In genomic region chr9:9027904-9028303, GRCm38 (mm10) we compare ENCODE assay signal across 26 mouse cellular contexts. TPM values are rescaled to one million over a fixed set of nuclear protein-coding genes. Genes with fewer than 3 reads are reported as not detected.
A peak's percentile ranks its signal among the peaks of the same experiment; 100 is the strongest.
DNase-seq lines count a peak whose midpoint lies in the region; ATAC-seq and TF ChIP-seq lines count a peak whose summit lies in the region.
"Had no signal": no experiment of that assay in that cellular context is flagged by ENCODE, and none has a peak within 500 bp of the region (broad histone marks: within the 10 kb centered on the region; RNA-seq: fewer than 3 reads in every experiment).

No protein-coding gene starts in this region.

- no peaks in the 10 kb centered on the region for H3K9me3 ChIP-seq in intestine, embryonic 14.5 days (ENCODE audit: control insufficient read depth, low read length)
- no peaks in the 10 kb centered on the region for H3K9me3 ChIP-seq in intestine, embryonic 15.5 days
- H3K9me3 ChIP-seq in stomach, embryonic 14.5 days (ENCODE audit: control insufficient read depth, low read depth, low read length) = no peaks in the 10 kb centered on the region
- no peaks in the 10 kb centered on the region for H3K9me3 ChIP-seq in stomach, postnatal 0 days (ENCODE audit: control insufficient read depth, low read length)
- H3K9me3 ChIP-seq in stomach, embryonic 16.5 days (replicated peaks; ENCODE audit: control insufficient read depth, low read length) = no peaks in the 10 kb centered on the region
- H3K9me3 ChIP-seq: forebrain, embryonic 12.5 days; hindbrain, embryonic 15.5 days had no signal

- no peak for TF ChIP-seq CTCF in stomach, postnatal 0 days (IDR thresholded peaks at IDR 0.05; ENCODE audit: low read depth)

- ATAC-seq in intestine, embryonic 14.5 days (replicated peaks; ENCODE audit: low FRiP score, low TSS enrichment, low read depth) = no peak
- ATAC-seq in intestine, embryonic 15.5 days = no peak
- ATAC-seq in stomach, embryonic 14.5 days (ENCODE audit: insufficient number of reproducible peaks, insufficient read depth, low FRiP score, low read depth) = peak; percentile 25; the same call in 1 of the 2 replicates
- no peak for ATAC-seq in stomach, postnatal 0 days (ENCODE audit: low FRiP score, low TSS enrichment)
- no peak for ATAC-seq in stomach, embryonic 16.5 days (ENCODE audit: insufficient read depth, low FRiP score)

- H3K27me3 ChIP-seq in intestine, embryonic 14.5 days (replicated peaks; ENCODE audit: control insufficient read depth, insufficient read depth, low read length) = no peaks in the 10 kb centered on the region
- H3K27me3 ChIP-seq in intestine, embryonic 15.5 days (replicated peaks) = no peaks in the 10 kb centered on the region
- H3K27me3 ChIP-seq in stomach, embryonic 14.5 days (ENCODE audit: control insufficient read depth, insufficient read depth, low read length) = no peaks in the 10 kb centered on the region
- no peaks in the 10 kb centered on the region for H3K27me3 ChIP-seq in stomach, postnatal 0 days (ENCODE audit: control insufficient read depth, insufficient read depth, low read length)
- no peaks in the 10 kb centered on the region for H3K27me3 ChIP-seq in stomach, embryonic 16.5 days (ENCODE audit: control insufficient read depth, insufficient read depth, low read length)
- H3K27me3 ChIP-seq: forebrain, embryonic 12.5 days; heart, embryonic 13.5 days; hindbrain, embryonic 15.5 days had no signal

- H3K4me3 ChIP-seq in intestine, embryonic 14.5 days (ENCODE audit: low read depth, low read length) = no peak overlapping the region
- no peak overlapping the region for H3K4me3 ChIP-seq in intestine, embryonic 15.5 days (replicated peaks)
- no peak overlapping the region for H3K4me3 ChIP-seq in stomach, embryonic 14.5 days (ENCODE audit: low read depth, low read length)
- no peak overlapping the region for H3K4me3 ChIP-seq in stomach, postnatal 0 days (ENCODE audit: low read depth, low read length)
- no peak overlapping the region for H3K4me3 ChIP-seq in stomach, embryonic 16.5 days (replicated peaks; ENCODE audit: low read length)
- H3K4me3 ChIP-seq: forebrain, embryonic 12.5 days; heart, adult 2 months; heart, embryonic 13.5 days; hindbrain, embryonic 15.5 days had no signal

- peak overlapping the region; percentile 51; the same call in 1 of the 2 replicates for H3K27ac ChIP-seq in intestine, embryonic 14.5 days (ENCODE audit: low read depth)
- no peak overlapping the region for H3K27ac ChIP-seq in intestine, embryonic 15.5 days
- peak overlapping the region; percentile 62; the same call in 1 of the 2 replicates for H3K27ac ChIP-seq in stomach, embryonic 14.5 days (ENCODE audit: low read length)
- no peak overlapping the region for H3K27ac ChIP-seq in stomach, postnatal 0 days (replicated peaks)
- 0 out of 2 replicates have a peak overlapping the region, but pooled peaks have one; percentile 5 for H3K27ac ChIP-seq in stomach, embryonic 16.5 days (ENCODE audit: low read length)
- H3K27ac ChIP-seq: forebrain, embryonic 12.5 days; heart, adult 2 months; heart, embryonic 13.5 days; hindbrain, embryonic 15.5 days; kidney, postnatal 0 days had no signal

- H3K36me3 ChIP-seq in intestine, embryonic 14.5 days (ENCODE audit: control insufficient read depth, insufficient read depth, low read length) = peaks cover 19% of the 10 kb centered on the region; the same call in 1 of the 2 replicates
- H3K36me3 ChIP-seq in intestine, embryonic 15.5 days = no peaks in the 10 kb centered on the region; the same call in 1 of the 2 replicates
- peaks cover 6% of the 10 kb centered on the region; the same call in 1 of the 2 replicates for H3K36me3 ChIP-seq in stomach, embryonic 14.5 days (ENCODE audit: control insufficient read depth, insufficient read depth, low read length)
- no peaks in the 10 kb centered on the region for H3K36me3 ChIP-seq in stomach, postnatal 0 days (ENCODE audit: control insufficient read depth, insufficient read depth, low read length)
- H3K36me3 ChIP-seq in stomach, embryonic 16.5 days (ENCODE audit: control insufficient read depth, insufficient read depth, low read length) = peaks cover 3% of the 10 kb centered on the region; the same call in 1 of the 2 replicates
- H3K36me3 ChIP-seq: forebrain, embryonic 12.5 days; hindbrain, embryonic 15.5 days had no signal

- no peak overlapping the region for H3K9ac ChIP-seq in intestine, embryonic 14.5 days (ENCODE audit: low read length)
- H3K9ac ChIP-seq in intestine, embryonic 15.5 days = no peak overlapping the region
- H3K9ac ChIP-seq in stomach, embryonic 14.5 days (replicated peaks; ENCODE audit: low read depth, low read length) = no peak overlapping the region
- H3K9ac ChIP-seq in stomach, postnatal 0 days (ENCODE audit: low read length) = no peak overlapping the region
- no peak overlapping the region for H3K9ac ChIP-seq in stomach, embryonic 16.5 days (ENCODE audit: low read length)
- H3K9ac ChIP-seq: forebrain, embryonic 12.5 days; heart, embryonic 13.5 days; hindbrain, embryonic 15.5 days had no signal

- no peaks in the 10 kb centered on the region; the same call in 1 of the 2 replicates for H3K4me1 ChIP-seq in intestine, embryonic 14.5 days (replicated peaks; ENCODE audit: control insufficient read depth, insufficient read depth, low read length)
- no peaks in the 10 kb centered on the region for H3K4me1 ChIP-seq in intestine, embryonic 15.5 days (replicated peaks)
- no peaks in the 10 kb centered on the region for H3K4me1 ChIP-seq in stomach, embryonic 14.5 days (ENCODE audit: control insufficient read depth, insufficient read depth, low read length)
- H3K4me1 ChIP-seq in stomach, postnatal 0 days (replicated peaks; ENCODE audit: control insufficient read depth, insufficient read depth) = no peaks in the 10 kb centered on the region
- H3K4me1 ChIP-seq in stomach, embryonic 16.5 days (ENCODE audit: control insufficient read depth, insufficient read depth, low read length) = no peaks in the 10 kb centered on the region
- H3K4me1 ChIP-seq: hindbrain, embryonic 15.5 days had no signal

- no peak for TF ChIP-seq EP300 in stomach, postnatal 0 days (optimal IDR thresholded peaks at IDR 0.05)

- DNase-seq in embryo, embryonic 10.5 days (ENCODE audit: low spot score) = peak; percentile 1
- no peak for DNase-seq in embryo, embryonic 11 days
- no peak for DNase-seq in intestine, embryonic 14.5 days (ENCODE audit: low spot score)
- no peak for DNase-seq in stomach, postnatal 0 days (ENCODE audit: low spot score)
- no peak for DNase-seq in right cerebral cortex, postnatal 10 days (ENCODE audit: low spot score in 2 of 2)
- DNase-seq: adrenal gland, adult 2 months; cerebellum, adult 11-12 months; cerebellum, postnatal 14 days; gastrocnemius, postnatal 36 days; heart, adult 2 months; kidney, adult 18-20 months; layer of hippocampus, postnatal 36 days; liver; lung, postnatal 4 days; right cerebral cortex, postnatal 25 days; spleen, adult 18-20 months; thymus, adult 18-20 months; thymus, postnatal 36 days had no signal

- WGBS in intestine, embryonic 14.5 days = 81% methylated on average over 3 of the region's 3 CpGs
- 86% methylated on average over 3 of the region's 3 CpGs for WGBS in intestine, embryonic 15.5 days
- 76% methylated on average over 3 of the region's 3 CpGs for WGBS in stomach, embryonic 14.5 days
- 66% methylated on average over 3 of the region's 3 CpGs for WGBS in stomach, postnatal 0 days
- WGBS in stomach, embryonic 16.5 days = 74% methylated on average over 3 of the region's 3 CpGs

- no peak overlapping the region for H3K4me2 ChIP-seq in intestine, embryonic 14.5 days (ENCODE audit: low read length)
- H3K4me2 ChIP-seq in intestine, embryonic 15.5 days (replicated peaks) = no peak overlapping the region
- H3K4me2 ChIP-seq in stomach, embryonic 14.5 days (replicated peaks; ENCODE audit: low read depth, low read length) = no peak overlapping the region
- H3K4me2 ChIP-seq in stomach, postnatal 0 days (replicated peaks; ENCODE audit: low read depth) = no peak overlapping the region
- no peak overlapping the region for H3K4me2 ChIP-seq in stomach, embryonic 16.5 days (ENCODE audit: low read depth, low read length)
- H3K4me2 ChIP-seq: forebrain, embryonic 12.5 days; heart, embryonic 13.5 days; hindbrain, embryonic 15.5 days had no signal

RNA-seq across cellular contexts. Expression of gene Gm16485, which starts 56.3 kb away (rescaled TPM):
- polyA plus RNA-seq in intestine, embryonic 14.5 days (2014; fragmentation: Nextera tagmentation; extraction: Ambion mirVana) = 0.08 and 0.11 TPM in 2 replicates
- polyA plus RNA-seq in intestine, embryonic 15.5 days (2015; fragmentation: Nextera tagmentation; extraction: Ambion mirVana) = 0.04 TPM in 1 of 2 replicates, not detected in the other
- 0.20 and 0.32 TPM in 2 replicates for polyA plus RNA-seq in stomach, embryonic 14.5 days (2014; fragmentation: Nextera tagmentation; extraction: Ambion mirVana)
- polyA plus RNA-seq in stomach, postnatal 0 days (2015; fragmentation: Nextera tagmentation; extraction: Ambion mirVana) = 0.02 and 0.05 TPM in 2 replicates
- polyA plus RNA-seq in stomach, embryonic 16.5 days (2015; fragmentation: Nextera tagmentation; extraction: Ambion mirVana) = 0.07 and 0.08 TPM in 2 replicates
- polyA plus RNA-seq: adrenal gland, adult 2 months; heart, adult 2 months; heart, embryonic 13.5 days; liver, embryonic 16.5 days had no signal

Comparison
In these comparisons a context has a peak if more than half of its experiments do, and no peak if none do; other contexts are left out.
1. H3K27ac ChIP-seq: peak in intestine, embryonic 14.5 days (single experiment), stomach, embryonic 14.5 days (single experiment) and stomach, embryonic 16.5 days (single experiment); none in intestine, embryonic 15.5 days (single experiment) and stomach, postnatal 0 days (single experiment).